Mouse (Mus musculus): ENCODE results near the gene Specc1l. TPM values are rescaled to one million over a fixed set of nuclear protein-coding genes. Genes with fewer than 3 reads are reported as not detected.

Gene Specc1l
- total RNA-seq, 2 experiments from 2014 or later: 43.4 to 48.3 TPM

DNA sequence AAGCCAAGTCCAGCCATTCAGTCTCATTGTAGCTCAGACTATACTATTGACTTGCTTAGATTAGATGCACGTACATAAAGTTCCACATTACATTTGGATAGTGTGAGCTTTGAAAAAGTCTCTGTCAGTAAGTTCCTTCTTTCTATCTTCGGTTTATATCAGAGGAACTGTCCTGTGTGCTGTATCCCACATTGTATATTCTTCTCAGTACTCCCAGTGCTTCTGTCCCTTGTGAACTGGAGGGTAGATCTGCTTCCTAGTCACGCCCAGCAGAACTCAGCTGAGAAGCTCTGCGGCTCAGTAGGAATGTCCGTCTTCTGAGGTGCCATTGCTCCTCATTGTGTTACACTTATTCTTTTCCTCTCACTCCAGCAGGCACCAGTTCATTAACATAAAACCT is 86.7 kb downstream of the Specc1l start:
- no peak for TF ChIP-seq CTCF (conservative IDR thresholded peaks at IDR 0.05)
- Histone ChIP-seq H3K4me3 (no peak overlapping the region), H3K27ac (no peak overlapping the region)
- DNase-seq (ENCODE audit: low spot score in 2 of 2): no peak

- TF ChIP-seq CTCF (conservative IDR thresholded peaks at IDR 0.05): no peak
- Histone ChIP-seq H3K27ac (no peak overlapping the region), H3K4me3 (no peak overlapping the region)
- DNase-seq (ENCODE audit: low spot score in 2 of 2): no peak
Observed at GRCm38 (mm10) chr10:75299785-75300418, 88.0 kb downstream of the Specc1l start.

GRCm38 (mm10) chr10:75301195-75301806 is 89.4 kb downstream of the Specc1l start:
- H3K27ac ChIP-seq: no peak overlapping the region
- no peak for DNase-seq (ENCODE audit: low spot score in 2 of 2)
- H3K4me3 ChIP-seq: no peak overlapping the region
- TF ChIP-seq CTCF (conservative IDR thresholded peaks at IDR 0.05): no peak

DNA sequence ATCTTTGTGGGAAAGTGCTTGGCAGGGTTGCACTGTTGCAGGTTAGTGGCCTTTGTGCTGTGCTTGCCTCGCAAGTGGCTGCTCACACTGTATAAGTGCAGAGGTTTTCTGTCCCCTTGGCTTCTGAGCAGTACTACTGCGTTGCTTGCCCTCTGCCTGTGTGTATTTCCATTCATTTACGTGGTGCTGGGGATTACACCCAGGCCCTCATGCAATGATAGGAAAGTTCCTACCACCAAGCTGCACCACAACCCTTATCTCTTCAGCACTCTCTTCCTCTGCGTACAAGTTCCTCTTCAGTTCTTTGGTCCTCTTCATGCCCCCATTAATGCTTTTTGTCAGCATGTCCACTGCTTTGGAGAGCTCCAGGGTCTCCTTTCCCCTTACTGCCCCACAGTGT is 90.1 kb downstream of the Specc1l start:
- no peak for TF ChIP-seq CTCF (conservative IDR thresholded peaks at IDR 0.05)
- DNase-seq (ENCODE audit: low spot score in 2 of 2): no peak
- Histone ChIP-seq H3K4me3 (no peak overlapping the region), H3K27ac (no peak overlapping the region)

- DNase-seq (ENCODE audit: low spot score in 2 of 2): no peak
- Histone ChIP-seq H3K27ac (no peak overlapping the region), H3K4me3 (no peak overlapping the region)
- TF ChIP-seq CTCF (conservative IDR thresholded peaks at IDR 0.05): no peak
Observed at GRCm38 (mm10) chr10:75302536-75302935, 90.7 kb downstream of the Specc1l start.

DNA sequence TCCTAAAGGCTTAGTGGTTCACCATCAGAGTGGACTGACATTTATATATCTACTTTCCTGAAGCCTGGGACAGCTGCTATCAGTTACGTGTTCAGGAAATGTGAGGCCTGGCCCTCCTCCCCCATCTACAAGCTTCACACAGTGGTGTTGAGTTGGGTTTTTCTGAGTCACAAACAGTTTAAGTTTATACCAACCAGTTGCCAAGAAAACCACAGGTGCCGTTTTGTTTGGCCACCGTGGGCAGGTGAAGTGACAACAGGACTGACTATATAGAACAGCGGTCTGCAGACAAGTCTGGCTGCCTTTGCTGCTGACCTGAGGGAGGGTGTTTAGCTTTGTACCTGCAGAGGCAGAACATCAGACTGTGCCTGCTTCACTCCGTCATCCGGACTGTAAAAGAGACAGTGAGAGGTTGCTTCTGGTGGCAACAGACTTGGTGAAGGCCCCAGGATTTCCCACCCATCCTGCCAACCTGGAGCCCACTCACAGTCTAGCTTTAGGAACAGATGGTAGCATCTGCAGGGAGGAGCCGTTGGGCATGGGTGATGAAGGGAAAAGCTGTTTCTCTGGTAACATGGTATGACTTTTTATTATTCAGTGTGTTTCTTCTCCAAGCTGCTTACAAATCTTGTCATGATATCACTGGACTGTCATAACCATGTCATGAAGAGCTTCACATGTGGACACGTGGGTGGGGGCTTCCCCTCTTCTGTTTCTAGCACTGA is 91.6 kb downstream of the Specc1l start:
- TF ChIP-seq CTCF (conservative IDR thresholded peaks at IDR 0.05): no peak
- peak overlapping the region; percentile 56; the same call in 1 of the 2 replicates for H3K27ac ChIP-seq
- DNase-seq (ENCODE audit: low spot score in 2 of 2): peak; percentile 75 to 88
- no peak overlapping the region for H3K4me3 ChIP-seq

- Histone ChIP-seq H3K27ac (peak overlapping the region; percentile 56; the same call in 1 of the 2 replicates), H3K4me3 (no peak overlapping the region)
- DNase-seq (ENCODE audit: low spot score in 2 of 2): no peak
- TF ChIP-seq CTCF (conservative IDR thresholded peaks at IDR 0.05): no peak
Observed at GRCm38 (mm10) chr10:75304049-75304405, 92.2 kb downstream of the Specc1l start.

- no peak overlapping the region for H3K4me3 ChIP-seq
- peak overlapping the region; percentile 56; the same call in 1 of the 2 replicates for H3K27ac ChIP-seq
- DNase-seq (ENCODE audit: low spot score in 2 of 2): no peak
Observed at GRCm38 (mm10) chr10:75304413-75304812, 92.5 kb downstream of the Specc1l start.

GRCm38 (mm10) chr10:75307130-75307529 is 95.3 kb downstream of the Specc1l start:
- Histone ChIP-seq H3K4me3 (no peak overlapping the region), H3K27ac (no peak overlapping the region)
- no peak for TF ChIP-seq CTCF (conservative IDR thresholded peaks at IDR 0.05)
- no peak for DNase-seq (ENCODE audit: low spot score in 2 of 2)

More at GRCm38 (mm10) chr10:75304413-75304812, 92.5 kb downstream of the Specc1l start:
- TF ChIP-seq CTCF (conservative IDR thresholded peaks at IDR 0.05): no peak

DNA sequence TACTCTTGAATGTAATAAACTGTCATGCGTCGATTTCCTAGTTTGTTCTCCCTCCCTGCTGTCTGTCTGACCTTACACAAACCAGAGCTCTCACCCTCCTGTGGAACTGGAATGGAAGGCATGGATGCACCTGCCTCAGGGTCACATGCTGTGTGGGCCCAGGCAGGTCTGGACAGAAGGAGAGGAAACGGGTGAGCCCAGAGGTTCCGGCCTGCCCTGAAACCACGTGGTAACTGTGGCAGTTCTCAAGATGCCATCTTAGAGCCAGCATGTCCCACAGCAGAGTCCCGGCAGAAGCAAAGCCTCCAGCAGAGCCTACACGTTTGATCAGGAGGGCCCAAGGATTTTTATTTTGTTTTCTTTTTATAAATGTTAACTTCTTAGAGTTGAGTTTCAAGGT is 100.5 kb downstream of the Specc1l start:
- TF ChIP-seq CTCF (conservative IDR thresholded peaks at IDR 0.05): no peak
- Histone ChIP-seq H3K4me3 (no peak overlapping the region), H3K27ac (no peak overlapping the region)
- no peak for DNase-seq (ENCODE audit: low spot score in 2 of 2)

DNA sequence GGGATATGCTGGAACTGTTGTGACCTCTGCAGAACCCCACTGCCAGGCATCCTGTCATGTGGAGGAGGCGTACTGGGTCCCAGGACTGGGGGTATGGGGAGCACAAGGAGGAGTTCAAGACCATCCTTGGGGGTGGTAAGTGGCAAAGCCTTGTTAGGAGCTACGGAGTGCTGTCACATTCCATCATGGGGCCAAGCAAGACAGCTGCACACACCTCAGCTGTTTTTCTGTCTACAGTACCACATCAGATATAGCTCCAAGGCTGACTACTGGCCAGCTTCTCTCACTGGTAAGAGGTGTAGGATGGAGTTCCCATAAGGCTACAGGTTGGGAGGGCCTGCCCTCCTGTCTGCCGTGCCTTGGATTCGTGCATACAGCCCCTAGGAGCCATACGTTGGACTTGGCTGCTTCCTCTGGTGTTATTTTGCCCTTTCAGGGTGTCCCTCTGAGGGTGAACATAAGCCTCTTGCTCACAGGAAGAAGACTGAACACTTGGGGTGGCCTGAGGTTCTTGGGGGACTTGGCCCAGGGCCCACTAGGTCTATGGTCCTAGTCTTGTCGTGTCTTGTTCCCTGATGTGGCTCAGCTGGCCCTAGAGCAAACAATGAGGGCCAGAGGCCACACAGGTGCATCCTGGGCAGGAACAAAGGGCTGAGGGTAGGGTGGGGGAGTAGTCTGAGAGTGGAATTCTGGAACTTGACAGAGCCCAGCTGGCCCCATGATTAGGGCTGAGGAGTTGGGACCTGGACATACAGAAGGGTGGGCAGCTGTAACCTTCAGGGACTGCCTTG is 102.5 kb downstream of the Specc1l start:
- no peak for DNase-seq (ENCODE audit: low spot score in 2 of 2)
- Histone ChIP-seq H3K27ac (no peak overlapping the region), H3K4me3 (no peak overlapping the region)
- TF ChIP-seq CTCF (conservative IDR thresholded peaks at IDR 0.05): no peak

DNA sequence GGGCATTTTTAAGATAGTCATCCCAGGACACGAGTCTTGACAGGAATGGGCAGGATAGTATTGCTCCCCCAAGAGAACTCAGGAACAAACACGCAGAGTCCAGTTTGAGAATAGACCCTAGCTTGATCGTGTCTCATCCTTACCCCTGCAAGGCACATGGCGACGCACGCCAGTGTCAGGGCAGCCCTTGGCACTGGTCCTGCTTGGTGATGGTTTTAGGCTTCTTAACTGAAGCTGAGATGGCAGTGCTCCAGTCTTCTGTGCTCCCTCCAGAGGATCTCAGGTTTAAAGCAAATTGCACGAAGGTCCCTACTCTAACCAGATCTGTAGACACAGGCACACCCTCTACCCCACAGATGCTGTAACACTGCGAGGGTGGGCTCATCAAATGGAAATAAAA is 103.9 kb downstream of the Specc1l start:
- no peak for DNase-seq (ENCODE audit: low spot score in 2 of 2)
- Histone ChIP-seq H3K4me3 (no peak overlapping the region), H3K27ac (no peak overlapping the region)
- TF ChIP-seq CTCF (conservative IDR thresholded peaks at IDR 0.05): no peak

- peak overlapping the region; percentile 55 for H3K4me3 ChIP-seq
- no peak for DNase-seq (ENCODE audit: low spot score in 2 of 2)
- no peak overlapping the region; the same call in 1 of the 2 replicates for H3K27ac ChIP-seq
- no peak for TF ChIP-seq CTCF (conservative IDR thresholded peaks at IDR 0.05)
Observed at GRCm38 (mm10) chr10:75316472-75316871, 104.6 kb downstream of the Specc1l start.

Data from layer of hippocampus, adult 2 months (tissue).